Mouse (Mus musculus) macrophage (primary cell): Measurements from ENCODE around the gene Tmem174. TPM values are rescaled to one million over a fixed set of nuclear protein-coding genes. Genes with fewer than 3 reads are reported as not detected.
A peak's percentile ranks its signal among the peaks of the same experiment; 100 is the strongest.

ENCODE experiments used
- H3K27ac ChIP-seq: fragments of 350-480 bp; formaldehyde crosslinking; 2 replicates; pipeline ENCODE4 v1.9.0; 2021
- H3K36me3 ChIP-seq: fragments of 350-480 bp; formaldehyde crosslinking; 2 replicates; pipeline ENCODE4 v1.9.0; 2021; ENCODE audit errors: inconsistent target
- H3K4me3 ChIP-seq: fragments of 350-480 bp; formaldehyde crosslinking; 2 replicates; pipeline ENCODE4 v1.9.0; 2021; ENCODE audit errors: inconsistent target
- H3K79me2 ChIP-seq: fragments of 350-480 bp; formaldehyde crosslinking; 2 replicates; pipeline ENCODE4 v1.9.0; 2021; ENCODE audit errors: inconsistent target
- WGBS: methylation state at CpG from one replicate; pipeline ENCODE4 v1.1.7; 2026; ENCODE audit warnings: inconsistent platforms; ENCODE audit not compliant: missing documents; 5-methylcytosine and 5-hydroxymethylcytosine counted together
- polyA plus RNA-seq: library from polyadenylated mRNA; stranded (reverse); fragments of 250-400 nt; gene quantifications from 3 replicates; pipeline ENCODE4 v1.2.4, GENCODE M21; 2018; ENCODE audit warnings: inconsistent platforms
- total RNA-seq, 78 experiments: library from RNA; depleted of rRNA; stranded (reverse); fragments of 250-400 nt; gene quantifications; 1 replicate in 9 of 78; 2 replicates in 24 of 78; 3 replicates in 43 of 78; 4 replicates in 2 of 78; pipeline ENCODE4 v1.2.4; 2018; ENCODE audit warnings: inconsistent platforms in 56 of 78

Tmem174 gene
- not detected for total RNA-seq (2018; cell fraction: chromatin; rRNA removed)
- not detected for total RNA-seq (2018; cell fraction: cytosol; rRNA removed)
- total RNA-seq (2018; cell fraction: nucleus; rRNA removed) = not detected
- not detected in 3 replicates for polyA plus RNA-seq

GRCm38 (mm10) chr13:98637145-98637544 lies at the start of gene Tmem174:
Tmem174 (minus strand) TSS chr13:98637410.
- Histone ChIP-seq H3K4me3 (no peak within 1 kb of the TSS), H3K79me2 (no peaks in the 10 kb centered on the region), H3K27ac (no peak within 1 kb of the TSS), H3K36me3 (no peaks in the 10 kb centered on the region)
- WGBS = 86% methylated on average over 11 of the region's 12 CpGs

GRCm38 (mm10) chr13:98684144-98684900 lies 47.1 kb upstream of the Tmem174 start:
- WGBS = 62% methylated on average over 9 of the region's 9 CpGs
- Histone ChIP-seq H3K4me3 (no peak overlapping the region), H3K27ac (peak overlapping the region; percentile 59), H3K79me2 (peaks cover 25% of the 10 kb centered on the region), H3K36me3 (peaks cover 27% of the 10 kb centered on the region)

- H3K36me3 ChIP-seq = peaks cover 27% of the 10 kb centered on the region
- 13% methylated on average over 1 of the region's 2 CpGs for WGBS
- H3K4me3 ChIP-seq = no peak overlapping the region
- peaks cover 16% of the 10 kb centered on the region for H3K79me2 ChIP-seq
- peak overlapping the region; percentile 59 for H3K27ac ChIP-seq
Observed at GRCm38 (mm10) chr13:98683412-98683811, 46.2 kb upstream of the Tmem174 start.

DNA sequence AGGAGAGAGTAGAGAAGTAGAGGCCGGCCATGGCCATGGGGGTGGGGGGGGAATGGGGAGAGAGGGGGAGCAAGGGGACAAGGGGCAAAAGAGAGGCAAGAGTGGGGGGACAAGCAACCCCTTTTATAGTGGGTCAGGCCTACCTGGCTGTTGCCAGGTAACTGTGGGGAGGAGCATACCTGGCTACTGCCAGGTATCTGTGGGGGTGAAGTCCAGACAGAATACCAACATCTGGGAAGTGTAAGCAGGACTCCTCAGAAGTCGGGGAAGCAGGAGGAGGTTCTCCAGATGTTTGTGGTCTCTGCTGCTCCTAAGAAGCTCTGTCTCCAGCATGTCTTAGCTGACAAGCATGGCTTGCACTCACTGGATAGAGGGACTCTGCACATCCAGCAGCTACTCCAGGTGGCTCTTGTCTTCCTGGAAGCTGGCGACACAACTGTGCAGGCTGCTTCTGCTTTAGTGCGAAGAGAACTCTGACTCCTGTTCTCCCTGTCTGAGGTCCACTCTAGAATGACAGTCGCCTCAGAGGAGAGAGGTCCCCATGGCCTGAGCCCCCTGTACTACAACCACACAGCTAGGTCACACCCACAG lies 43.4 kb upstream of the Tmem174 start:
- no peak overlapping the region for H3K4me3 ChIP-seq
- H3K27ac ChIP-seq = no peak overlapping the region
- no peaks in the 10 kb centered on the region for H3K36me3 ChIP-seq
- WGBS = 87% methylated on average over 4 of the region's 5 CpGs
- no peaks in the 10 kb centered on the region for H3K79me2 ChIP-seq

DNA sequence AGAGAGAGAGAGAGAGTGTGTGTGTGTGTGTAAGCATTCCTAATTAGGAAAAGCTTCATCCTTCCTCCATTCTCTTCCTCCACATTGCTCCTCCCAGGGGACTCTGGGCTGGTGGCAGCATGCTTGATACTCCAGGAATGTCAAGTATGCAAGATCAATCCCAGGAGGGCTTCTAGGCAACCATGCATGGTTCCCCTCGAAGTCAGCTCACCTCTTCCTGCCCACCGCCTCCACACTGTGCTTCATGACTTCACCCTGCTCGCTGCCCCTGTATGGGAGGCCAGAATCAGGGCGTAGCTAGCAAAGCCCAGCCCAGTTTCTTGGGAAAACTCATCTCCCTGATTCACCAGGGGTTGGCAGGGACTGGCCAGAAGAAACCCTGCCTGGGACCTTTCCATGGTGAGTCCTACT lies 42.4 kb upstream of the Tmem174 start:
- Histone ChIP-seq H3K36me3 (no peaks in the 10 kb centered on the region), H3K79me2 (no peaks in the 10 kb centered on the region), H3K4me3 (no peak overlapping the region), H3K27ac (no peak overlapping the region)
- 68% methylated on average over 4 of the region's 4 CpGs for WGBS

DNA sequence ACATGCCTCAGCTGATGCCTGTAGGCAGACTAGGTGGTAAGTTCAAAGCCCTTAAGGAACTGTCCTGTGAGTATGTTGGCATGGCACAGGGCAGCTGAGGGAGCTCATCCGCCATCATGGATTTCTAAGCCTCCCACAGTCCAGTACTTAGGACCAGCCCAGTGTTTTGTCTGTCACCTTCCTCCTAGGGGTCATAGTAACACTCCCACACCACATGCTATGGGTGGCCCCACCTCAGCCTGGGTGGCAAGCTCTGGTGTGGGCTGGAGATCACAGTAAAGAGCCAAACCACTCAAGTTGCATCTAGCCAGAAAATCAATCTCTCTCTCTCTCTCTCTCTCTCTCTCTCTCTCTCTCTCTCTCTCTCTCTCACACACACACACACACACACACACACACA lies 42.0 kb upstream of the Tmem174 start:
- no peaks in the 10 kb centered on the region for H3K79me2 ChIP-seq
- 100% methylated on average over 1 of the region's 1 CpGs for WGBS
- no peak overlapping the region for H3K4me3 ChIP-seq
- no peak overlapping the region for H3K27ac ChIP-seq
- no peaks in the 10 kb centered on the region for H3K36me3 ChIP-seq

- Histone ChIP-seq H3K4me3 (no peak overlapping the region), H3K27ac (no peak overlapping the region), H3K79me2 (no peaks in the 10 kb centered on the region), H3K36me3 (no peaks in the 10 kb centered on the region)
- 92% methylated on average over 4 of the region's 4 CpGs for WGBS
Observed at GRCm38 (mm10) chr13:98673922-98674321, 36.7 kb upstream of the Tmem174 start.

DNA sequence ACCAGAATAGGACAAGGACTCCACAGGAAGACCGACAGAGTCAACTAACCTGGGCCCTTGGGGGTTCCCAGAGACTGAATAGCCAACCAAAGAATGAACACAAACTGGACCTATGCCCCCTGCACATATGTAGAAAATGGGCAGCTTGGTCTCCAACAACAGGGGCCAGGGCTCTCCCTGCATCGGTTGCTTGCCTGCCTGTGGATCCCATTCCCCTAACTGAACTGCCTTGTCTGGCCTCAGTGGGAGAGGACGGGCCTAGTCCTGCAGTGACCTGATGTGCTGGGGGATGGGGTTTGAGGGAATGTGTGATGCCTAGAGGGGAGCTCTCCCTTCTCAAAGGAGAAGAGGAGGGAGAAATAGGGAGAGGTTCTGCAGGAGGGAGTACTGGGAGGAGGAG lies 32.1 kb upstream of the Tmem174 start:
- no peak overlapping the region for H3K27ac ChIP-seq
- H3K79me2 ChIP-seq = no peaks in the 10 kb centered on the region
- WGBS = 97% methylated on average over 3 of the region's 3 CpGs
- H3K4me3 ChIP-seq = no peak overlapping the region
- H3K36me3 ChIP-seq = no peaks in the 10 kb centered on the region

- H3K27ac ChIP-seq = no peak overlapping the region
- WGBS = 97% methylated on average over 3 of the region's 3 CpGs
- no peaks in the 10 kb centered on the region for H3K36me3 ChIP-seq
- no peak overlapping the region for H3K4me3 ChIP-seq
- no peaks in the 10 kb centered on the region for H3K79me2 ChIP-seq
Observed at GRCm38 (mm10) chr13:98667316-98667715, 30.1 kb upstream of the Tmem174 start.

DNA sequence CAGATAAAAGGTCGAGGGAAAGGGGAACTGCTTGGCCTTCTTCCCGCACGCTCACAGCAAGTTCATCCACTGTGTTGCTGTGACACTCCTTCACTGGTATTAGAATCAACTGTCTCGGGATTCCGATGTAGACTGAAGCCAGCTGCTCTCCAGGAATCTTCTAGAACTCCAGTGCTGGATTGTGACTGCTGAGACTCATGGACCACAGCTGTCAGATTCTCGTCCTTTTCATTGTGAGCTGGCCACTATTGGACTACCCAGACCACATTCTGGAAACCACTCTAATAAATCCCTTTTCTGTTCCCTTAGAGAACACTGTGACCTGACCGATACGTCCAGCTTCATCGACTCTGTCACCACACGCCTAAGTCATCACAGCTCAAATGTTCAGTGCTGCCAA lies 28.0 kb upstream of the Tmem174 start:
- 86% methylated on average over 10 of the region's 10 CpGs for WGBS
- no peaks in the 10 kb centered on the region for H3K79me2 ChIP-seq

DNA sequence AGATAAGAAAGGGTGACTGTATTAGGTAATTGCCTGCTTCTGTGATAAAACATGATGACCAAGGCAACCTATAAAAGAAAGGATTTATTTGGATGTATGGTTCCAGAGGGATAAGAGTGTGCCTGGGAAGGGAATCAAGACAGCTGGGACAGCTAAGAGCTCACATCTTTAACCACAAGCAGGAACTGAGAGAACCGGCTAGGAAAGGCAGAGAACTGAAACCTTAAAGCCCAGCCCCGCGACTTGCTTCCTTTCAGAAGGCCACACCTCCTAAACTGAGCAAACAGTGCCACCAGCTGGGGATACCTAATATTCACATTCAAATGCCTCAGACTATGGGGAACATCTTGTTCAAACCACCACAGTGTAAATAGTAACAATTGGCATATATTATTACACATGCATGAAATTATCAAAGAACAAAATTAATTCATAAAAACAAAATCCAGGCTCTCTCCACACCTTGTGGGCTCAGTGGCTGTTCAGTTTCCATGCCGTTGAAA lies 25.0 kb upstream of the Tmem174 start:
- WGBS = 52% methylated on average over 4 of the region's 4 CpGs
- no peaks in the 10 kb centered on the region for H3K79me2 ChIP-seq
- H3K36me3 ChIP-seq = no peaks in the 10 kb centered on the region
- no peak overlapping the region for H3K27ac ChIP-seq
- no peak overlapping the region for H3K4me3 ChIP-seq

More for the DNA sequence above, 28.0 kb upstream of the Tmem174 start:
- H3K36me3 ChIP-seq = no peaks in the 10 kb centered on the region
- H3K4me3 ChIP-seq = no peak overlapping the region
- H3K27ac ChIP-seq = no peak overlapping the region

DNA sequence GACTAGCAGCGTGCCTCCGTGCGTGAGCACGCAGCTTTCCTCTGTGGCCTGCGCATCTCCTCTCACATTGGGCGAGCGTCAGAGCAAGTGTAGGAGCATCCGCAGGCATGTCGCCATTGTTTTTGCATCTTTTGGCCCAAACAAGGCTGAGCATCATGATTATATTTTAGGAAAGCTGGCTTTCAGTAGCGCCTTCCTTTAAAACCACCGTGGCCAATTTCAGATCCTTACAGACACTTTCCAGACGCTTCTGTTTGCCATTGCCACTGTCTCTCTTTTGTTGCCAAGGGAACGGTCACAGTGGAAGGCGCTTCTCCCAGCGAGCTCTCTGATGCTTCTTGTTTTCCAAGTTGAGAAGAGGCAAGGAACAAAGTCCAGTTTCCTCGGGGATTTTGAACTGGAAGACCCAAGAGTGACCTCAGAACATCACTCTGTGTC lies 18.8 kb upstream of the Tmem174 start:
- Histone ChIP-seq H3K79me2 (no peaks in the 10 kb centered on the region), H3K36me3 (no peaks in the 10 kb centered on the region), H3K4me3 (no peak overlapping the region), H3K27ac (no peak overlapping the region)
- 91% methylated on average over 16 of the region's 16 CpGs for WGBS

- no peak overlapping the region for H3K4me3 ChIP-seq
- 97% methylated on average over 4 of the region's 4 CpGs for WGBS
- H3K36me3 ChIP-seq = no peaks in the 10 kb centered on the region
- H3K27ac ChIP-seq = no peak overlapping the region
- H3K79me2 ChIP-seq = no peaks in the 10 kb centered on the region
Observed at GRCm38 (mm10) chr13:98655346-98655745, 18.1 kb upstream of the Tmem174 start.

GRCm38 (mm10) chr13:98654129-98654939 lies 17.1 kb upstream of the Tmem174 start:
- 93% methylated on average over 10 of the region's 10 CpGs for WGBS
- Histone ChIP-seq H3K36me3 (no peaks in the 10 kb centered on the region), H3K27ac (no peak overlapping the region), H3K79me2 (no peaks in the 10 kb centered on the region), H3K4me3 (no peak overlapping the region)
